Mouse (Mus musculus): ENCODE measurements around the gene Myb. TPM values are rescaled to one million over a fixed set of nuclear protein-coding genes. Genes with fewer than 3 reads are reported as not detected.

Myb gene
- polyA plus RNA-seq (2015; fragmentation: Nextera tagmentation; extraction: Ambion mirVana), result 5.5 and 5.6 TPM in 2 replicates

GRCm38 (mm10) chr10:21160537-21161358, at the start of gene Myb:
Gene Myb, minus strand, starts transcription at chr10:21160984.
- Histone ChIP-seq H3K27ac (peak within 1 kb of the TSS; percentile 2; the same call in 1 of the 2 replicates), H3K4me2 (peak within 1 kb of the TSS; percentile 98), H3K4me3 (replicated peaks) (peak within 1 kb of the TSS; percentile 61), H3K36me3 (no peaks in the 10 kb centered on the region), H3K9me3 (no peaks in the 10 kb centered on the region), H3K4me1 (peaks cover 19% of the 10 kb centered on the region; the same call in 1 of the 2 replicates), H3K27me3 (replicated peaks) (no peaks in the 10 kb centered on the region), H3K9ac (peak within 1 kb of the TSS; percentile 64)
- WGBS, result under 1% methylated on average over 84 of the region's 86 CpGs
- peak; percentile 79; the same call in 1 of the 2 replicates for ATAC-seq (ENCODE audit: insufficient read depth, low FRiP score, low read depth)

GRCm38 (mm10) chr10:21207378-21207777, 46.6 kb upstream of the Myb start:
- WGBS, result 65% methylated on average over 1 of the region's 1 CpGs
- no peak overlapping the region for H3K4me3 ChIP-seq (replicated peaks)

GRCm38 (mm10) chr10:21206232-21206631, 45.4 kb upstream of the Myb start:
- no peak overlapping the region for H3K9ac ChIP-seq
- no peak overlapping the region for H3K27ac ChIP-seq
- no peak for ATAC-seq (ENCODE audit: insufficient read depth, low FRiP score, low read depth)
- no peaks in the 10 kb centered on the region for H3K27me3 ChIP-seq (replicated peaks)
- H3K4me1 ChIP-seq, result no peaks in the 10 kb centered on the region
- H3K9me3 ChIP-seq, result no peaks in the 10 kb centered on the region
- no peaks in the 10 kb centered on the region for H3K36me3 ChIP-seq
- no peak overlapping the region for H3K4me3 ChIP-seq (replicated peaks)
- WGBS, result 77% methylated on average over 2 of the region's 2 CpGs
- H3K4me2 ChIP-seq, result no peak overlapping the region

More at GRCm38 (mm10) chr10:21207378-21207777, 46.6 kb upstream of the Myb start:
- no peaks in the 10 kb centered on the region for H3K4me1 ChIP-seq
- no peaks in the 10 kb centered on the region for H3K27me3 ChIP-seq (replicated peaks)
- no peak overlapping the region for H3K27ac ChIP-seq
- H3K4me2 ChIP-seq, result no peak overlapping the region
- no peaks in the 10 kb centered on the region for H3K36me3 ChIP-seq
- no peak for ATAC-seq (ENCODE audit: insufficient read depth, low FRiP score, low read depth)
- no peak overlapping the region for H3K9ac ChIP-seq
- H3K9me3 ChIP-seq, result no peaks in the 10 kb centered on the region

GRCm38 (mm10) chr10:21204496-21205085, 43.8 kb upstream of the Myb start:
- ATAC-seq (ENCODE audit: insufficient read depth, low FRiP score, low read depth), result no peak
- Histone ChIP-seq H3K27me3 (replicated peaks) (no peaks in the 10 kb centered on the region), H3K36me3 (no peaks in the 10 kb centered on the region), H3K4me3 (replicated peaks) (no peak overlapping the region), H3K4me2 (no peak overlapping the region), H3K27ac (no peak overlapping the region), H3K4me1 (no peaks in the 10 kb centered on the region), H3K9me3 (no peaks in the 10 kb centered on the region), H3K9ac (no peak overlapping the region)
- WGBS, result 77% methylated on average over 10 of the region's 10 CpGs

GRCm38 (mm10) chr10:21203886-21204285, 43.1 kb upstream of the Myb start:
- 88% methylated on average over 5 of the region's 5 CpGs for WGBS
- Histone ChIP-seq H3K4me2 (no peak overlapping the region), H3K4me1 (no peaks in the 10 kb centered on the region), H3K9ac (no peak overlapping the region), H3K27ac (no peak overlapping the region), H3K9me3 (no peaks in the 10 kb centered on the region), H3K36me3 (no peaks in the 10 kb centered on the region), H3K4me3 (replicated peaks) (no peak overlapping the region), H3K27me3 (replicated peaks) (no peaks in the 10 kb centered on the region)
- no peak for ATAC-seq (ENCODE audit: insufficient read depth, low FRiP score, low read depth)

GRCm38 (mm10) chr10:21203461-21203860, 42.7 kb upstream of the Myb start:
- H3K9me3 ChIP-seq, result no peaks in the 10 kb centered on the region
- H3K36me3 ChIP-seq, result no peaks in the 10 kb centered on the region
- no peak overlapping the region for H3K4me2 ChIP-seq
- H3K27ac ChIP-seq, result no peak overlapping the region
- H3K4me1 ChIP-seq, result no peaks in the 10 kb centered on the region
- H3K27me3 ChIP-seq (replicated peaks), result no peaks in the 10 kb centered on the region
- H3K4me3 ChIP-seq (replicated peaks), result no peak overlapping the region
- 85% methylated on average over 3 of the region's 3 CpGs for WGBS
- H3K9ac ChIP-seq, result no peak overlapping the region
- no peak for ATAC-seq (ENCODE audit: insufficient read depth, low FRiP score, low read depth)

- Histone ChIP-seq H3K4me1 (no peaks in the 10 kb centered on the region), H3K9me3 (no peaks in the 10 kb centered on the region), H3K36me3 (no peaks in the 10 kb centered on the region), H3K27ac (no peak overlapping the region), H3K4me3 (replicated peaks) (no peak overlapping the region), H3K4me2 (no peak overlapping the region), H3K27me3 (replicated peaks) (no peaks in the 10 kb centered on the region), H3K9ac (no peak overlapping the region)
- WGBS, result 74% methylated on average over 7 of the region's 7 CpGs
- ATAC-seq (ENCODE audit: insufficient read depth, low FRiP score, low read depth), result no peak
Observed at GRCm38 (mm10) chr10:21200761-21201160, 40.0 kb upstream of the Myb start.

GRCm38 (mm10) chr10:21200322-21200721, 39.5 kb upstream of the Myb start:
- Histone ChIP-seq H3K9ac (no peak overlapping the region), H3K9me3 (no peaks in the 10 kb centered on the region), H3K36me3 (no peaks in the 10 kb centered on the region), H3K27me3 (replicated peaks) (no peaks in the 10 kb centered on the region), H3K4me1 (no peaks in the 10 kb centered on the region), H3K4me2 (no peak overlapping the region), H3K27ac (no peak overlapping the region), H3K4me3 (replicated peaks) (no peak overlapping the region)
- ATAC-seq (ENCODE audit: insufficient read depth, low FRiP score, low read depth), result no peak

- no peak overlapping the region for H3K9ac ChIP-seq
- no peaks in the 10 kb centered on the region for H3K36me3 ChIP-seq
- H3K27me3 ChIP-seq (replicated peaks), result no peaks in the 10 kb centered on the region
- no peak overlapping the region for H3K4me2 ChIP-seq
- peak; percentile 90; the same call in 1 of the 2 replicates for ATAC-seq (ENCODE audit: insufficient read depth, low FRiP score, low read depth)
- WGBS, result 62% methylated on average over 8 of the region's 8 CpGs
- no peak overlapping the region for H3K27ac ChIP-seq
- no peaks in the 10 kb centered on the region for H3K4me1 ChIP-seq
- no peak overlapping the region for H3K4me3 ChIP-seq (replicated peaks)
- no peaks in the 10 kb centered on the region for H3K9me3 ChIP-seq
Observed at GRCm38 (mm10) chr10:21196646-21197116, 35.9 kb upstream of the Myb start.

- Histone ChIP-seq H3K9me3 (no peaks in the 10 kb centered on the region), H3K4me2 (no peak overlapping the region), H3K27ac (no peak overlapping the region), H3K36me3 (no peaks in the 10 kb centered on the region), H3K9ac (no peak overlapping the region), H3K4me3 (replicated peaks) (no peak overlapping the region), H3K27me3 (replicated peaks) (no peaks in the 10 kb centered on the region), H3K4me1 (no peaks in the 10 kb centered on the region)
- 48% methylated on average over 8 of the region's 8 CpGs for WGBS
- ATAC-seq (ENCODE audit: insufficient read depth, low FRiP score, low read depth), result no peak
Observed at GRCm38 (mm10) chr10:21195597-21195996, 34.8 kb upstream of the Myb start.

GRCm38 (mm10) chr10:21193935-21194505, 33.2 kb upstream of the Myb start:
- H3K9ac ChIP-seq, result no peak overlapping the region
- H3K27ac ChIP-seq, result no peak overlapping the region
- no peaks in the 10 kb centered on the region for H3K27me3 ChIP-seq (replicated peaks)
- H3K4me1 ChIP-seq, result no peaks in the 10 kb centered on the region
- H3K9me3 ChIP-seq, result no peaks in the 10 kb centered on the region
- WGBS, result 47% methylated on average over 3 of the region's 3 CpGs
- no peaks in the 10 kb centered on the region for H3K36me3 ChIP-seq
- no peak overlapping the region for H3K4me2 ChIP-seq
- ATAC-seq (ENCODE audit: insufficient read depth, low FRiP score, low read depth), result no peak
- no peak overlapping the region for H3K4me3 ChIP-seq (replicated peaks)

All from stomach, embryonic 15.5 days (tissue).